Mouse (Mus musculus): ENCODE results near the gene Gaa. TPM values are rescaled to one million over a fixed set of nuclear protein-coding genes. Genes with fewer than 3 reads are reported as not detected.
A peak's percentile ranks its signal among the peaks of the same experiment; 100 is the strongest.
"Not testable (repeated sequence)": the region's sequence is repeated elsewhere in the genome, so short reads cannot be mapped to it uniquely, and the experiment has no call there.

Gene Gaa
- polyA plus RNA-seq, 1 experiment: 32.2 TPM

DNA sequence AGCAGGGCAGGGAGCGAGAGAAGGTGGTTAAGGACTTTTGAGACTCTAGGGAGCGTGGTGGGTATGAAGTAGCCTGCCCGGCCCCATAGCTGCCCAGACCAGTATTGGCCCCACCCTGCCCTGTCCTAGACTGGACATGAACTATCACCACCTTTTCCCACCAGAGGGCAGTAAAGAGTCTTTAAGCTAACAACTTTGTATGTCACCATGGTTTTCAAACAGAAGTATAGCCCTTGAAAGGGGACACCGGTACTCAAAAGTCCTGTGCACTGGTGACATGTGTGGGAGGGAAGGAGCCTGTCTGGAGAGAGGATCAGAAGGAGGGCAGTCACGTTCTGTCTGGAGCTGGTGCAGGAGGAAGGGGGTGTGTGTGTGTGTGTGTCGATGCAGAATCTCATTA, 18.7 kb upstream of the Gaa start:
- Histone ChIP-seq H3K79me3 (ENCODE audit: low read depth) (no peaks in the 10 kb centered on the region), H3K27me3 (ENCODE audit: control insufficient read depth, insufficient read depth, insufficient read length) (peaks cover 23% of the 10 kb centered on the region), H3K4me3 (ENCODE audit: insufficient read depth, poor library complexity, severe bottlenecking) (no peak overlapping the region), H3K79me2 (ENCODE audit: control insufficient read depth, insufficient read depth) (no peaks in the 10 kb centered on the region), H3K36me3 (ENCODE audit: control insufficient read depth, insufficient read depth) (no peaks in the 10 kb centered on the region), H3ac (ENCODE audit: control insufficient read depth, insufficient read length, low read depth) (no peak overlapping the region)
- TF ChIP-seq CTCF (IDR thresholded peaks at IDR 0.05; ENCODE audit: control insufficient read depth, insufficient read depth, insufficient read length) (peak; percentile 14), FOSL1 (IDR thresholded peaks at IDR 0.05; ENCODE audit: insufficient read depth, low read length, poor library complexity, severe bottlenecking) (no peak), USF1 (IDR thresholded peaks at IDR 0.05; ENCODE audit: low read depth) (no peak)

GRCm38 (mm10) chr11:119250998-119251397, 16.7 kb upstream of the Gaa start:
- Histone ChIP-seq H3K36me3 (ENCODE audit: control insufficient read depth, insufficient read depth) (no peaks in the 10 kb centered on the region), H3K4me3 (ENCODE audit: insufficient read depth, poor library complexity, severe bottlenecking) (no peak overlapping the region), H3ac (ENCODE audit: control insufficient read depth, insufficient read length, low read depth) (no peak overlapping the region), H3K79me2 (ENCODE audit: control insufficient read depth, insufficient read depth) (no peaks in the 10 kb centered on the region), H3K27me3 (ENCODE audit: control insufficient read depth, insufficient read depth, insufficient read length) (peaks cover 22% of the 10 kb centered on the region), H3K79me3 (ENCODE audit: low read depth) (no peaks in the 10 kb centered on the region)
- TF ChIP-seq FOSL1 (IDR thresholded peaks at IDR 0.05; ENCODE audit: insufficient read depth, low read length, poor library complexity, severe bottlenecking) (no peak), USF1 (IDR thresholded peaks at IDR 0.05; ENCODE audit: low read depth) (no peak), MYOD1 (IDR thresholded peaks at IDR 0.05; ENCODE audit: control insufficient read depth, insufficient read length, low read depth) (no peak), CEBPB (IDR thresholded peaks at IDR 0.05; ENCODE audit: low read depth) (no peak), MYOG (IDR thresholded peaks at IDR 0.05; ENCODE audit: control insufficient read depth, extremely low read depth, insufficient read length) (no peak), CTCF (IDR thresholded peaks at IDR 0.05; ENCODE audit: control insufficient read depth, insufficient read depth, insufficient read length) (no peak), MAX (IDR thresholded peaks at IDR 0.05) (no peak)

DNA sequence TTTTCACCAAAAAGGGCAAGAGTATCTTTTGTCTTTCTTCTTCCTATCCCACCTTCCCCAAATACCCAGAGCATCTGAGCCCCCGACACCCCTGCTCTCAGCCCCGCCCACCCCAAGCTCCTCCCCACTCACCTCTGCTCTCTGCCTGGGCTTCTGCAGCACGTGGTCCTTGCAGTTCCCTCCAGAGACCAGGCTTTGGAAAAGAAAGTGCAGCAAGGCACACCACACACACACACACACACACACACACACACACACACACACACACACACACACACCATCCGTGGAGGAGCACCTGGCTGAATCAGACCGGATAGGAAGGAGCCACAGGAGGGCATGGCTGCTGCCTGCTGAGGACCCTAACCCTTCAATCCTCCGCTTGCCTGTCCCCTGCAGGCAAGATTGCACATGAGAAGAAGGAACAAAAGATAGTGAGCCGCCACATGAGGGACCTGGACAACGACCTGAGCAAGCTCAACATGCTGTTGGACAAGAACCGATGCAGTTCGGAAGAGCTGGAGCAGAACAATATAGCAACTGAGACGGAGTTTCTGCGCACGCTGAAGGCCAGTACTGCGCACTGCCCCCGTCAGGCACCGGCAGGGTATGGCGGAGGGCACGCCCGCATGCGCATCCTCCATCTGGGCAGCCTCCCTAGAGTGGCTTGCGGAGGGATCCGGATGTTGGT, 14.7 kb upstream of the Gaa start:
- H3ac ChIP-seq (ENCODE audit: control insufficient read depth, insufficient read length, low read depth): no peak overlapping the region
- H3K4me3 ChIP-seq (ENCODE audit: insufficient read depth, poor library complexity, severe bottlenecking): no peak overlapping the region
- H3K27me3 ChIP-seq (ENCODE audit: control insufficient read depth, insufficient read depth, insufficient read length): peaks cover 26% of the 10 kb centered on the region
- H3K36me3 ChIP-seq (ENCODE audit: control insufficient read depth, insufficient read depth): no peaks in the 10 kb centered on the region
- TF ChIP-seq CTCF (IDR thresholded peaks at IDR 0.05; ENCODE audit: control insufficient read depth, insufficient read depth, insufficient read length) (peak; percentile 15), FOSL1 (IDR thresholded peaks at IDR 0.05; ENCODE audit: insufficient read depth, low read length, poor library complexity, severe bottlenecking) (no peak)
- H3K79me3 ChIP-seq (ENCODE audit: low read depth): no peaks in the 10 kb centered on the region
- H3K79me2 ChIP-seq (ENCODE audit: control insufficient read depth, insufficient read depth): no peaks in the 10 kb centered on the region

GRCm38 (mm10) chr11:119256557-119256956, 11.1 kb upstream of the Gaa start:
- H3ac ChIP-seq (ENCODE audit: control insufficient read depth, insufficient read length, low read depth); H3K36me3 ChIP-seq (ENCODE audit: control insufficient read depth, insufficient read depth); H3K79me3 ChIP-seq (ENCODE audit: low read depth); H3K4me3 ChIP-seq (ENCODE audit: insufficient read depth, poor library complexity, severe bottlenecking); H3K79me2 ChIP-seq (ENCODE audit: control insufficient read depth, insufficient read depth): not testable (repeated sequence)
- H3K27me3 ChIP-seq (ENCODE audit: control insufficient read depth, insufficient read depth, insufficient read length): peaks cover 41% of the 10 kb centered on the region

DNA sequence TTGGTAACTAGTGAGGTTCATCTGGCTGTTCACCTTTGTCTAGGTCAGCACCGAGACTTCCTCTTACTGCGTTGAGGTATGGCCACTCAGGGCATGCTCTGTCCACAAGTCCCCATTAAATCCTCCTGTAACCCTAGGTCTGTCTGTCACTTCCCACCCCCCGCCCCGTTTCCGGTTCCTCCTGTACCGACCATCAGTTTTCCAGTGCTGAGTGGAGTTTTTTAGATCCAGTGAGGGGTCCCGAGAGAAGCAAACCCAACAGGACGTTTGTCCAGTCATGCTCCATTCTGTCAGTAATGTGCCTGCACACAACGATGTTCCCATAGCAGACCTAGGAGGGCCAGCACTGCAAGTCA, 9.5 kb upstream of the Gaa start:
- no peak overlapping the region for H3ac ChIP-seq (ENCODE audit: control insufficient read depth, insufficient read length, low read depth)
- H3K27me3 ChIP-seq (ENCODE audit: control insufficient read depth, insufficient read depth, insufficient read length): peaks cover 37% of the 10 kb centered on the region
- no peaks in the 10 kb centered on the region for H3K79me2 ChIP-seq (ENCODE audit: control insufficient read depth, insufficient read depth)
- H3K36me3 ChIP-seq (ENCODE audit: control insufficient read depth, insufficient read depth): no peaks in the 10 kb centered on the region
- TF ChIP-seq USF1 (IDR thresholded peaks at IDR 0.05; ENCODE audit: low read depth) (no peak), CEBPB (IDR thresholded peaks at IDR 0.05; ENCODE audit: low read depth) (no peak), FOSL1 (IDR thresholded peaks at IDR 0.05; ENCODE audit: insufficient read depth, low read length, poor library complexity, severe bottlenecking) (no peak), MYOD1 (IDR thresholded peaks at IDR 0.05; ENCODE audit: control insufficient read depth, insufficient read length, low read depth) (no peak), CTCF (IDR thresholded peaks at IDR 0.05; ENCODE audit: control insufficient read depth, insufficient read depth, insufficient read length) (no peak), MAX (IDR thresholded peaks at IDR 0.05) (no peak), MYOG (IDR thresholded peaks at IDR 0.05; ENCODE audit: control insufficient read depth, extremely low read depth, insufficient read length) (no peak)
- H3K79me3 ChIP-seq (ENCODE audit: low read depth): no peaks in the 10 kb centered on the region
- peak overlapping the region; percentile 6 for H3K4me3 ChIP-seq (ENCODE audit: insufficient read depth, poor library complexity, severe bottlenecking)

DNA sequence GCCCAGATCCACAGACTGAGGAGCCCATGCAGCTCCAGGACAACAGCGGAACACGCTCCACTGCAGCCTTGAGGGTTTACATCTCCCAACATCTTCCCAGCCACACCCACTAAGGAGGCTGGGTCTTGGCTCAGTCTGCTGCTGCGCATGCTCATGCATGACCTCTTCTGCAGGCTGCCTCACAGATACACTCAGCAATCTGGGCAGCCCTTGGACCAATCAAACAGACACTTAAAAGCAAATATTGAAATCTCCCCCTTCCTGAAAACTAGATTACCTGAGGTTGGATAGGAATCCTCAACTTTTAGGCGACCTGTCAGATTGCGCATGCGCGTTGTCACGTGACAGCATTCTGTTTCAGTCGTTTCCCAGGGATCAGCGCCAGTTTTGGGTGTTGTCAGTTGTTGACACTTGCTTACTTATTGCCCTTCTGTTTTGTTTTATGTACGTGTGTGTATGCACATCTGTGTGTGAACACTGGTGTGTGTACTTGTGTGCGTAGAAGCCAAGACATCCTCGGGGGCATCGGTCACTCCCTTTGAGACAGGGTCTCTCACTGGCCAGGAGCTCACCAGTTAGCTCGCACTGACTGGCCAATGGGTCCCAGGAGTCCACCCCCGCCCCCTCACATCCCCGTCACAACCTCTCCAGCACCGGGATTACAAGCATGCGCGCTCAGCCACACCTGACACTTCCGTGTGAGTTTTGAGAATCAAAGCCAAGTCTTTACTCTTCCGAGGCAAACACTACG, 8.9 kb upstream of the Gaa start:
- Histone ChIP-seq H3K79me3 (ENCODE audit: low read depth) (no peaks in the 10 kb centered on the region), H3K27me3 (ENCODE audit: control insufficient read depth, insufficient read depth, insufficient read length) (peaks cover 38% of the 10 kb centered on the region), H3K36me3 (ENCODE audit: control insufficient read depth, insufficient read depth) (no peaks in the 10 kb centered on the region), H3ac (ENCODE audit: control insufficient read depth, insufficient read length, low read depth) (no peak overlapping the region), H3K4me3 (ENCODE audit: insufficient read depth, poor library complexity, severe bottlenecking) (peak overlapping the region; percentile 6), H3K79me2 (ENCODE audit: control insufficient read depth, insufficient read depth) (no peaks in the 10 kb centered on the region)
- TF ChIP-seq FOSL1 (IDR thresholded peaks at IDR 0.05; ENCODE audit: insufficient read depth, low read length, poor library complexity, severe bottlenecking) (no peak), MAX (IDR thresholded peaks at IDR 0.05) (peak; percentile 7), USF1 (IDR thresholded peaks at IDR 0.05; ENCODE audit: low read depth) (peak; percentile 96)
